Mouse (Mus musculus) Patski (cell line): ENCODE data around the gene Gabrr1. TPM values are rescaled to one million over a fixed set of nuclear protein-coding genes. Genes with fewer than 3 reads are reported as not detected.

ENCODE experiments used
- ATAC-seq: fragments of 100-300 bp; one replicate; pipeline ENCODE4 v1.8.0; 2021
- CTCF ChIA-PET: fragments of 350-600 bp; sonication (Branson Sonifier 250); formaldehyde crosslinking; loops from one replicate; lab custom pipeline; 2022; ENCODE audit warnings: inconsistent platforms; lab: Charles Lee
- POLR2A ChIA-PET: fragments of 350-600 bp; sonication (Branson Sonifier 250); formaldehyde crosslinking; loops from one replicate; lab custom pipeline; 2022; ENCODE audit warnings: antibody characterized with exemption, inconsistent platforms; lab: Charles Lee
- DNase-seq: peaks from one replicate; pipeline ENCODE4 v3.0.0-alpha.2; 2011; ENCODE audit warnings: low read depth, low spot score
- H3K27me3 ChIP-seq: fragments of 371-371 bp; one replicate; pipeline ENCODE4 v1.5.1; 2021
- CTCF ChIP-seq: fragments of 100-300 bp; IDR thresholded peaks from one replicate; pipeline ENCODE4 v1.5.1; 2021
- in situ Hi-C: fragments of 300-500 bp; cut with MboI; formaldehyde crosslinking; loops from 3 replicates; pipeline ENCODE4 v1.11.1; 2018; ENCODE audit warnings: low pct_unique_long_range_greater_than_20kb, mixed read lengths
- polyA plus RNA-seq: library from polyadenylated mRNA; unstranded; gene quantifications from one replicate; pipeline ENCODE4 v1.2.3, GENCODE M21; 2021

Gene Gabrr1
- polyA plus RNA-seq, 1 experiment from 2014 or later, result not detected

DNA sequence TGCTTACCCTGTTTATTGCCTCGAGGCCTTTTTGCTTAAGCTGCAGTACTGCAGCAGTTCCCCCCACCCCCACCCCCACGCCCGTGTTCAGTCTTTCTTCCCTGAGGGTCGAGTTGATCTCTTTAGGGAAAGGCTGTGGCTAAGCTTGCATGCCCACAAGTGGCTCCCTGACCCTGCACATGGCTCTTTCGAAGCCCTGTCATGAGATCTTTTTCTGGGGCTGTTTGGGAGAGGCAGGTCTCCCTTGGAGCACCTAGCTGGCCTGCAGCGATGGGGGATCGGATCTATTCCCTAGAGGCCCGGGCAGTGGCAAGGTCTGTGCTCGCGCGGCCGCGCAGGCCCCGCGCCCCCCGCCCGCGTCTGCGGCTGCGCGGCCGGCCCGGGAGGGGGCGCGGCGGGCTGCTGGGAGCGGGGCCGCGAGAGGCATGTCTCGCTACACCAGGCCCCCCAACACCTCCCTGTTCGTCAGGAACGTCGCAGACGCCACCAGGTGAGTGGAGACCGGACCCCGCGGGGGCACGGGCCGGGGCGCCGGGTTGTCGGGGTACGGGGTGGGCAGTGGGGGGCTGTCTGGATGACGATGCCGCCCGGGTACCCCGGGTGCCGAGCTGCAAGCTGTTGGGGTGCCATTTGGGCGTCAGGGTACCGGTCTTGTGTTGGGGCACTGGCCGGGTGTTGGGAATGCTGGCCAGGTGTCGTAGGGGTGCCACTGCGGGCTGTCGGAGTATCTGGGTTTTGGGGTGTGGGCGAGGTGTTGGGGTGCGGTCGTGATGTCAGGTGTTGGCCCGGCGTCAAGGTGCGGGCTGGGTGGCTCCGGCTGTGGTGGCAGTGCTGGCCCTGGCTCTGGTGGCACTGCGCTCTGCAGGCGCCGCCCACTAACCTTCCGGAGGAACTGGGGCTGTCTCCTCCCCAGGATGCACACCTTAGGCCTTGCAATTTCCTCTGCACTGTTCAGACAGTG is 76.8 kb downstream of the Gabrr1 start, which contains the start of gene Srsf12:
Gene Srsf12 (plus strand): TSS at position 111 of the 961 bp plus-strand sequence.
- no peak for TF ChIP-seq CTCF
- CTCF ChIA-PET, result no interaction called here

More for the DNA sequence above, 76.8 kb downstream of the Gabrr1 start, which contains the start of gene Srsf12:
- ATAC-seq (no peak), DNase-seq (no peak)
- in situ Hi-C loops, result no loop called here
- peaks cover 6% of the 10 kb centered on the region for H3K27me3 ChIP-seq
- POLR2A ChIA-PET, result no interaction called here

Other genes with a start within 250 kb of the Gabrr1 start
- gene Ankrd6, start 181.7 kb upstream of the Gabrr1 start, polyA plus RNA-seq, result 0.08 TPM
- 1.4 TPM for gene Rragd, start 149.5 kb upstream of the Gabrr1 start, polyA plus RNA-seq
- 36.6 TPM for gene Ube2j1, start 101.1 kb upstream of the Gabrr1 start, polyA plus RNA-seq
- 0.06 TPM for gene Gabrr2, start 69.5 kb upstream of the Gabrr1 start, polyA plus RNA-seq
- 0.39 TPM for gene Pm20d2, start 57.2 kb downstream of the Gabrr1 start, polyA plus RNA-seq
- gene Srsf12, start 76.5 kb downstream of the Gabrr1 start, polyA plus RNA-seq, result 0.03 TPM
- gene Pnrc1, start 157.6 kb downstream of the Gabrr1 start, polyA plus RNA-seq, result 49.0 TPM
- gene Rngtt, start 177.8 kb downstream of the Gabrr1 start, polyA plus RNA-seq, result 11.0 TPM